8 mouse cellular contexts compared by ENCODE assay signal in genomic region chr10:52417299-52417997, GRCm38 (mm10). TPM values are rescaled to one million over a fixed set of nuclear protein-coding genes. Genes with fewer than 3 reads are reported as not detected.
A peak's percentile ranks its signal among the peaks of the same experiment; 100 is the strongest.
DNase-seq lines count a peak whose midpoint lies in the region; ATAC-seq and TF ChIP-seq lines count a peak whose summit lies in the region.

TSS of gene Nus1 (plus strand) at chr10:52417547.

- under 1% methylated on average over 51 of the region's 79 CpGs for WGBS in heart, embryonic 11.5 days (ENCODE audit: insufficient replicate concordance)
- under 1% methylated on average over 64 of the region's 79 CpGs for WGBS in kidney, embryonic 16.5 days
- WGBS in liver, adult 2 months: under 1% methylated on average over 78 of the region's 79 CpGs

- peak within 1 kb of the TSS; percentile 95 for H3K9ac ChIP-seq in heart, embryonic 11.5 days (ENCODE audit: low read depth, low read length)
- H3K9ac ChIP-seq in kidney, embryonic 16.5 days (replicated peaks; ENCODE audit: low read length): peak within 1 kb of the TSS; percentile 98
- H3K9ac ChIP-seq in liver, adult 2 months (ENCODE audit: low read depth, low read length): peak within 1 kb of the TSS; percentile 89

- peak; percentile 93 for TF ChIP-seq CTCF in liver, adult 2 months (IDR thresholded peaks at IDR 0.05; ENCODE audit: low read depth, low read length)

- no peaks in the 10 kb centered on the region for H3K36me3 ChIP-seq in heart, embryonic 11.5 days (ENCODE audit: control insufficient read depth, insufficient read depth, low read length)
- 0 out of 2 replicates have a peak, but pooled peaks cover 3% of the 10 kb centered on the region for H3K36me3 ChIP-seq in kidney, embryonic 16.5 days (ENCODE audit: insufficient read depth, low read length)
- H3K36me3 ChIP-seq in liver, adult 2 months (ENCODE audit: control insufficient read depth, insufficient read depth, low read length): no peaks in the 10 kb centered on the region
- peaks cover 9% of the 10 kb centered on the region for H3K36me3 ChIP-seq in myocyte (ENCODE audit: control insufficient read depth, insufficient read depth)
- H3K36me3 ChIP-seq in splenic B cell, adult 2 months (ENCODE audit: control insufficient read depth, insufficient read depth, low read length, poor library complexity, severe bottlenecking): no peaks in the 10 kb centered on the region; the same call in 1 of the 2 replicates

- H3K79me2 ChIP-seq in liver, adult 2 months (ENCODE audit: control insufficient read depth, insufficient read depth, low read length): peaks cover 22% of the 10 kb centered on the region
- peaks cover 46% of the 10 kb centered on the region for H3K79me2 ChIP-seq in myocyte (ENCODE audit: control insufficient read depth, insufficient read depth)

- peak; percentile 96 to 97 for DNase-seq in B cell, adult 2 months
- DNase-seq in brain, adult 2 months (ENCODE audit: low read depth, low spot score): peak; percentile 99
- peak; percentile 83 for DNase-seq in liver, adult 2 months (ENCODE audit: extremely low read depth, low read depth, low spot score)
- peak; percentile 97 for DNase-seq in splenic B cell, adult 2 months (ENCODE audit: low read depth, low spot score)

- peak; percentile 51; the same call in 1 of the 2 replicates for TF ChIP-seq POLR2A in liver, adult 2 months (IDR thresholded peaks at IDR 0.05; ENCODE audit: extremely low read depth, insufficient read depth, low read length)
- TF ChIP-seq POLR2A in myocyte (IDR thresholded peaks at IDR 0.05; ENCODE audit: insufficient read length, low read depth): peak; percentile 74

- H3K27ac ChIP-seq in heart, embryonic 11.5 days (ENCODE audit: low read depth, low read length): peak within 1 kb of the TSS; percentile 84
- peak within 1 kb of the TSS; percentile 91 for H3K27ac ChIP-seq in kidney, embryonic 16.5 days (ENCODE audit: low read length)
- peak within 1 kb of the TSS; percentile 72 for H3K27ac ChIP-seq in liver, adult 2 months (replicated peaks; ENCODE audit: insufficient read depth, low read depth, low read length)

- H3K4me3 ChIP-seq in heart, embryonic 11.5 days (ENCODE audit: low read depth, low read length): peak within 1 kb of the TSS; percentile 96
- peak within 1 kb of the TSS; percentile 100 for H3K4me3 ChIP-seq in kidney, embryonic 16.5 days (ENCODE audit: low read length)
- H3K4me3 ChIP-seq in liver, adult 2 months (ENCODE audit: insufficient read depth, low read depth, low read length): peak within 1 kb of the TSS; percentile 82
- H3K4me3 ChIP-seq in myocyte: peak within 1 kb of the TSS; percentile 73

- no peaks in the 10 kb centered on the region for H3K27me3 ChIP-seq in heart, embryonic 11.5 days (ENCODE audit: control insufficient read depth, insufficient read depth, low read length)
- H3K27me3 ChIP-seq in kidney, embryonic 16.5 days (ENCODE audit: insufficient read depth, low read length): no peaks in the 10 kb centered on the region
- no peaks in the 10 kb centered on the region for H3K27me3 ChIP-seq in liver, adult 2 months (ENCODE audit: control insufficient read depth, insufficient read depth, low read length)
- no peaks in the 10 kb centered on the region for H3K27me3 ChIP-seq in myocyte (ENCODE audit: control insufficient read depth, insufficient read depth, insufficient read length)
- no peaks in the 10 kb centered on the region for H3K27me3 ChIP-seq in splenic B cell, adult 2 months (ENCODE audit: control insufficient read depth, insufficient read depth, low read length, poor library complexity, severe bottlenecking)

- H3K9me3 ChIP-seq in heart, embryonic 11.5 days (replicated peaks; ENCODE audit: control insufficient read depth, low read length): no peaks in the 10 kb centered on the region
- H3K9me3 ChIP-seq in kidney, embryonic 16.5 days (ENCODE audit: low read length): no peaks in the 10 kb centered on the region

- H3K4me2 ChIP-seq in heart, embryonic 11.5 days: peak within 1 kb of the TSS; percentile 72
- peak within 1 kb of the TSS; percentile 78 for H3K4me2 ChIP-seq in kidney, embryonic 16.5 days (replicated peaks; ENCODE audit: low read depth, low read length)
- peak within 1 kb of the TSS; percentile 83 for H3K4me2 ChIP-seq in myocyte (ENCODE audit: low read depth)

- H3K4me1 ChIP-seq in heart, embryonic 11.5 days (ENCODE audit: control insufficient read depth, insufficient read depth, low read length): peaks cover 13% of the 10 kb centered on the region
- H3K4me1 ChIP-seq in kidney, embryonic 16.5 days (ENCODE audit: insufficient read depth, low read length): peaks cover 29% of the 10 kb centered on the region
- H3K4me1 ChIP-seq in liver, adult 2 months (ENCODE audit: control insufficient read depth, insufficient read depth, low read length): peaks cover 23% of the 10 kb centered on the region

- peak within 1 kb of the TSS; percentile 96 for H3ac ChIP-seq in myocyte (ENCODE audit: control insufficient read depth, insufficient read length)

- peak; percentile 100 for ATAC-seq in erythroblast, adult 5-6 weeks (replicated peaks; ENCODE audit: low FRiP score, poor library complexity, severe bottlenecking)
- peak; percentile 97 for ATAC-seq in heart, embryonic 11.5 days (replicated peaks; ENCODE audit: insufficient number of reproducible peaks, low FRiP score, low TSS enrichment)
- ATAC-seq in kidney, embryonic 16.5 days (ENCODE audit: low FRiP score, low TSS enrichment): peak; percentile 98

TF ChIP-seq in myocyte, 11 proteins besides CTCF, POLR2A, EP300 and RAD21:
- TF ChIP-seq TCF3 (IDR thresholded peaks at IDR 0.05; ENCODE audit: insufficient read length, low read depth) (peak; percentile 2), E2F4 (IDR thresholded peaks at IDR 0.05; ENCODE audit: insufficient read depth) (peak; percentile 19), CEBPB (IDR thresholded peaks at IDR 0.05; ENCODE audit: insufficient read depth, poor library complexity, severe bottlenecking) (no peak), REST (IDR thresholded peaks at IDR 0.05; ENCODE audit: insufficient read depth, insufficient read length) (peak; percentile 23), MYOD1 (IDR thresholded peaks at IDR 0.05; ENCODE audit: control insufficient read depth in 1 of 3, insufficient read length in 2 of 3, low read depth in 2 of 3) (peak in 1 of 3 experiments; percentile 36), USF1 (IDR thresholded peaks at IDR 0.05; ENCODE audit: low read depth) (no peak), POLR2AphosphoS2 (IDR thresholded peaks at IDR 0.05; ENCODE audit: insufficient read length, low read depth) (peak; percentile 61)

RNA-seq across cellular contexts. Expression of gene Nus1, which starts in this region (rescaled TPM):
- 5.6 and 10.0 TPM in 2 replicates for total RNA-seq in erythroblast, adult 5-6 weeks (2015; ENCODE audit: low replicate concordance)
- 7.2 and 10.0 TPM in 2 replicates for total RNA-seq in erythroblast, adult 5-6 weeks (2017; ENCODE audit: low replicate concordance)
- polyA plus RNA-seq in heart, embryonic 11.5 days (2014; fragmentation: Nextera tagmentation; extraction: Ambion mirVana): 9.9 and 11.2 TPM in 2 replicates
- polyA plus RNA-seq in kidney, embryonic 16.5 days (2015; fragmentation: Nextera tagmentation; extraction: Ambion mirVana): 15.8 and 16.1 TPM in 2 replicates
- total RNA-seq in liver, adult 2 months (2014; rRNA removed): 13.6 and 13.7 TPM in 2 replicates
- polyA plus RNA-seq in liver, adult 2 months (2012; rRNA removed): 9.7 and 11.6 TPM in 2 replicates
- 10.9 TPM for polyA plus RNA-seq in myocyte (2012; fragmentation: generic; extraction: Trizol)

Comparison
In these comparisons a context has a peak if more than half of its experiments do, and no peak if none do; other contexts are left out.
1. Peak in every context shown above with its lines: DNase-seq, ATAC-seq, H3K4me3 ChIP-seq and H3K27ac ChIP-seq.